Mouse (Mus musculus): ENCODE measurements around the gene Cfap43. TPM values are rescaled to one million over a fixed set of nuclear protein-coding genes. Genes with fewer than 3 reads are reported as not detected.

The Cfap43 gene
- polyA plus RNA-seq, 1 experiment from 2014 or later = 0.19 TPM

GRCm38 (mm10) chr19:47900012-47900411 is 19.1 kb downstream of the Cfap43 start:
- Histone ChIP-seq H3K9me3 (no peaks in the 10 kb centered on the region), H3K4me1 (peaks cover 25% of the 10 kb centered on the region), H3K4me2 (replicated peaks) (no peak overlapping the region), H3K4me3 (no peak overlapping the region), H3K27me3 (no peaks in the 10 kb centered on the region), H3K27ac (no peak overlapping the region), H3K36me3 (peaks cover 32% of the 10 kb centered on the region), H3K9ac (no peak overlapping the region)
- WGBS = 67% methylated on average over 6 of the region's 6 CpGs
- ATAC-seq (ENCODE audit: insufficient number of reproducible peaks, insufficient read depth, low FRiP score, low TSS enrichment) = no peak

GRCm38 (mm10) chr19:47898472-47899079 is 20.5 kb downstream of the Cfap43 start:
- Histone ChIP-seq H3K9me3 (no peaks in the 10 kb centered on the region), H3K4me3 (no peak overlapping the region), H3K9ac (no peak overlapping the region), H3K36me3 (peaks cover 38% of the 10 kb centered on the region), H3K4me2 (replicated peaks) (no peak overlapping the region), H3K27ac (no peak overlapping the region), H3K4me1 (peaks cover 22% of the 10 kb centered on the region), H3K27me3 (no peaks in the 10 kb centered on the region)
- no peak for ATAC-seq (ENCODE audit: insufficient number of reproducible peaks, insufficient read depth, low FRiP score, low TSS enrichment)
- WGBS = 87% methylated on average over 8 of the region's 8 CpGs

GRCm38 (mm10) chr19:47893092-47893491 is 26.0 kb downstream of the Cfap43 start:
- Histone ChIP-seq H3K36me3 (peaks cover 42% of the 10 kb centered on the region), H3K9me3 (no peaks in the 10 kb centered on the region), H3K27me3 (no peaks in the 10 kb centered on the region), H3K4me1 (peaks cover 3% of the 10 kb centered on the region; the same call in 1 of the 2 replicates), H3K4me2 (replicated peaks) (no peak overlapping the region), H3K27ac (no peak overlapping the region), H3K9ac (no peak overlapping the region), H3K4me3 (no peak overlapping the region)
- WGBS = 90% methylated on average over 6 of the region's 6 CpGs
- ATAC-seq (ENCODE audit: insufficient number of reproducible peaks, insufficient read depth, low FRiP score, low TSS enrichment) = no peak

GRCm38 (mm10) chr19:47891562-47892312 is 27.4 kb downstream of the Cfap43 start:
- Histone ChIP-seq H3K4me2 (replicated peaks) (no peak overlapping the region), H3K27me3 (no peaks in the 10 kb centered on the region), H3K4me3 (no peak overlapping the region), H3K4me1 (peaks cover 3% of the 10 kb centered on the region; the same call in 1 of the 2 replicates), H3K9me3 (no peaks in the 10 kb centered on the region), H3K9ac (no peak overlapping the region), H3K27ac (no peak overlapping the region), H3K36me3 (peaks cover 29% of the 10 kb centered on the region)
- ATAC-seq (ENCODE audit: insufficient number of reproducible peaks, insufficient read depth, low FRiP score, low TSS enrichment) = no peak
- 79% methylated on average over 11 of the region's 11 CpGs for WGBS

- ATAC-seq (ENCODE audit: insufficient number of reproducible peaks, insufficient read depth, low FRiP score, low TSS enrichment) = no peak
- H3K36me3 ChIP-seq = peaks cover 18% of the 10 kb centered on the region
- no peak overlapping the region for H3K4me2 ChIP-seq (replicated peaks)
- H3K4me1 ChIP-seq = peaks cover 3% of the 10 kb centered on the region; the same call in 1 of the 2 replicates
- 70% methylated on average over 10 of the region's 10 CpGs for WGBS
- no peak overlapping the region for H3K9ac ChIP-seq
- no peaks in the 10 kb centered on the region for H3K9me3 ChIP-seq
- no peaks in the 10 kb centered on the region for H3K27me3 ChIP-seq
- no peak overlapping the region for H3K27ac ChIP-seq
- no peak overlapping the region for H3K4me3 ChIP-seq
Observed at GRCm38 (mm10) chr19:47890489-47891130, 28.5 kb downstream of the Cfap43 start.

GRCm38 (mm10) chr19:47888037-47888436 is 31.1 kb downstream of the Cfap43 start:
- no peak for ATAC-seq (ENCODE audit: insufficient number of reproducible peaks, insufficient read depth, low FRiP score, low TSS enrichment)
- H3K4me1 ChIP-seq = peaks cover 4% of the 10 kb centered on the region; the same call in 1 of the 2 replicates
- WGBS = 93% methylated on average over 8 of the region's 8 CpGs

GRCm38 (mm10) chr19:47887417-47887816 is 31.7 kb downstream of the Cfap43 start:
- H3K4me1 ChIP-seq = peaks cover 8% of the 10 kb centered on the region; the same call in 1 of the 2 replicates
- H3K27me3 ChIP-seq = no peaks in the 10 kb centered on the region
- H3K9me3 ChIP-seq = no peaks in the 10 kb centered on the region
- 83% methylated on average over 10 of the region's 10 CpGs for WGBS
- no peaks in the 10 kb centered on the region for H3K36me3 ChIP-seq
- no peak overlapping the region for H3K27ac ChIP-seq
- H3K9ac ChIP-seq = no peak overlapping the region
- no peak for ATAC-seq (ENCODE audit: insufficient number of reproducible peaks, insufficient read depth, low FRiP score, low TSS enrichment)
- H3K4me2 ChIP-seq (replicated peaks) = no peak overlapping the region
- H3K4me3 ChIP-seq = no peak overlapping the region

More at GRCm38 (mm10) chr19:47888037-47888436, 31.1 kb downstream of the Cfap43 start:
- Histone ChIP-seq H3K27ac (no peak overlapping the region), H3K36me3 (0 out of 2 replicates have a peak, but pooled peaks cover under 1% of the 10 kb centered on the region), H3K9me3 (no peaks in the 10 kb centered on the region), H3K4me2 (replicated peaks) (no peak overlapping the region), H3K9ac (no peak overlapping the region), H3K4me3 (no peak overlapping the region), H3K27me3 (no peaks in the 10 kb centered on the region)

GRCm38 (mm10) chr19:47886617-47887016 is 32.5 kb downstream of the Cfap43 start:
- ATAC-seq (ENCODE audit: insufficient number of reproducible peaks, insufficient read depth, low FRiP score, low TSS enrichment) = no peak
- 81% methylated on average over 7 of the region's 7 CpGs for WGBS
- Histone ChIP-seq H3K4me1 (peaks cover 8% of the 10 kb centered on the region; the same call in 1 of the 2 replicates), H3K27ac (no peak overlapping the region), H3K9ac (no peak overlapping the region), H3K4me2 (replicated peaks) (no peak overlapping the region), H3K9me3 (no peaks in the 10 kb centered on the region), H3K4me3 (no peak overlapping the region), H3K36me3 (no peaks in the 10 kb centered on the region), H3K27me3 (no peaks in the 10 kb centered on the region)

GRCm38 (mm10) chr19:47885886-47886285 is 33.2 kb downstream of the Cfap43 start:
- ATAC-seq (ENCODE audit: insufficient number of reproducible peaks, insufficient read depth, low FRiP score, low TSS enrichment) = no peak
- Histone ChIP-seq H3K4me2 (replicated peaks) (no peak overlapping the region), H3K36me3 (no peaks in the 10 kb centered on the region), H3K9ac (no peak overlapping the region), H3K27ac (no peak overlapping the region), H3K9me3 (no peaks in the 10 kb centered on the region), H3K4me1 (peaks cover 8% of the 10 kb centered on the region; the same call in 1 of the 2 replicates), H3K4me3 (no peak overlapping the region), H3K27me3 (no peaks in the 10 kb centered on the region)
- 86% methylated on average over 11 of the region's 11 CpGs for WGBS

- Histone ChIP-seq H3K27me3 (no peaks in the 10 kb centered on the region), H3K27ac (no peak overlapping the region), H3K36me3 (no peaks in the 10 kb centered on the region), H3K4me3 (no peak overlapping the region), H3K4me1 (peaks cover 5% of the 10 kb centered on the region; the same call in 1 of the 2 replicates), H3K9ac (no peak overlapping the region), H3K9me3 (no peaks in the 10 kb centered on the region), H3K4me2 (replicated peaks) (no peak overlapping the region)
- ATAC-seq (ENCODE audit: insufficient number of reproducible peaks, insufficient read depth, low FRiP score, low TSS enrichment) = no peak
- WGBS = 67% methylated on average over 7 of the region's 7 CpGs
Observed at GRCm38 (mm10) chr19:47885191-47885743, 33.8 kb downstream of the Cfap43 start.

GRCm38 (mm10) chr19:47884296-47885085 is 34.6 kb downstream of the Cfap43 start:
- peaks cover 5% of the 10 kb centered on the region; the same call in 1 of the 2 replicates for H3K4me1 ChIP-seq
- ATAC-seq (ENCODE audit: insufficient number of reproducible peaks, insufficient read depth, low FRiP score, low TSS enrichment) = no peak
- WGBS = 71% methylated on average over 13 of the region's 13 CpGs
- H3K27ac ChIP-seq = no peak overlapping the region
- no peak overlapping the region for H3K4me3 ChIP-seq
- no peaks in the 10 kb centered on the region for H3K9me3 ChIP-seq
- no peaks in the 10 kb centered on the region for H3K36me3 ChIP-seq
- H3K27me3 ChIP-seq = no peaks in the 10 kb centered on the region
- H3K9ac ChIP-seq = no peak overlapping the region
- no peak overlapping the region for H3K4me2 ChIP-seq (replicated peaks)

All from embryonic facial prominence, embryonic 12.5 days (tissue).